Mouse (Mus musculus) myocyte (in vitro differentiated cells): ENCODE data around the gene Cacna2d2. TPM values are rescaled to one million over a fixed set of nuclear protein-coding genes. Genes with fewer than 3 reads are reported as not detected.

ENCODE experiments used
- H3K27me3 ChIP-seq: one replicate; pipeline ENCODE4 v1.6.1; 2011; ENCODE audit not compliant: control insufficient read depth, insufficient read depth, insufficient read length
- H3K36me3 ChIP-seq: one replicate; pipeline ENCODE4 v1.6.1; 2011; ENCODE audit not compliant: control insufficient read depth, insufficient read depth
- H3K4me2 ChIP-seq: one replicate; pipeline ENCODE4 v1.6.1; 2011; ENCODE audit warnings: low read depth, control low read depth
- H3K4me3 ChIP-seq: one replicate; pipeline ENCODE4 v1.5.1; 2011; ENCODE audit warnings: mild to moderate bottlenecking, control low read depth, moderate library complexity
- H3K79me2 ChIP-seq: one replicate; pipeline ENCODE4 v1.6.1; 2011; ENCODE audit not compliant: control insufficient read depth, insufficient read depth
- H3ac ChIP-seq: one replicate; pipeline ENCODE4 v1.6.1; 2011; ENCODE audit not compliant: control insufficient read depth, insufficient read length
- CEBPB ChIP-seq: IDR thresholded peaks from 2 replicates; pipeline ENCODE4 v1.6.1; 2011; ENCODE audit warnings: mild to moderate bottlenecking, moderate library complexity; ENCODE audit not compliant: poor library complexity, insufficient read depth, severe bottlenecking
- E2F4 ChIP-seq: IDR thresholded peaks from one replicate; pipeline ENCODE4 v1.6.1; 2011; ENCODE audit warnings: mild to moderate bottlenecking, control low read depth, moderate library complexity; ENCODE audit not compliant: insufficient read depth
- MAX ChIP-seq: IDR thresholded peaks from one replicate; pipeline ENCODE4 v1.6.1; 2011; ENCODE audit warnings: low read depth, mild to moderate bottlenecking, control low read depth
- MYOD1 ChIP-seq, 3 experiments: IDR thresholded peaks; one replicate each; pipeline ENCODE4 v1.6.1; 2011; ENCODE audit warnings: control low read depth in 2 of 3, low read depth in 2 of 3, mild to moderate bottlenecking in 2 of 3, moderate library complexity in 1 of 3; ENCODE audit not compliant: insufficient read length in 2 of 3, control insufficient read depth in 1 of 3
- MYOG ChIP-seq, 3 experiments: IDR thresholded peaks; one replicate each; pipeline ENCODE4 v1.6.1; 2011; ENCODE audit warnings: control low read depth in 2 of 3, low read depth in 2 of 3, mild to moderate bottlenecking in 2 of 3; ENCODE audit not compliant: insufficient read length in 2 of 3, control insufficient read depth in 1 of 3, insufficient read depth in 1 of 3
- POLR2A ChIP-seq: IDR thresholded peaks from one replicate; pipeline ENCODE4 v1.6.1; 2011; ENCODE audit warnings: low read depth, mild to moderate bottlenecking, control low read depth, moderate library complexity; ENCODE audit not compliant: insufficient read length
- POLR2AphosphoS2 ChIP-seq: IDR thresholded peaks from one replicate; pipeline ENCODE4 v1.6.1; 2011; ENCODE audit warnings: low read depth, control low read depth; ENCODE audit not compliant: insufficient read length
- REST ChIP-seq: IDR thresholded peaks from one replicate; pipeline ENCODE4 v1.6.1; 2011; ENCODE audit warnings: mild to moderate bottlenecking, control low read depth, moderate library complexity; ENCODE audit not compliant: insufficient read depth, insufficient read length
- SRF ChIP-seq: IDR thresholded peaks from one replicate; pipeline ENCODE4 v1.6.1; 2011; ENCODE audit warnings: low read depth; ENCODE audit not compliant: control insufficient read depth, insufficient read length
- TCF12 ChIP-seq: IDR thresholded peaks from one replicate; pipeline ENCODE4 v1.6.1; 2011; ENCODE audit warnings: mild to moderate bottlenecking, control low read depth; ENCODE audit not compliant: poor library complexity, insufficient read depth, severe bottlenecking
- TCF3 ChIP-seq: IDR thresholded peaks from one replicate; pipeline ENCODE4 v1.6.1; 2011; ENCODE audit warnings: low read depth, control low read depth; ENCODE audit not compliant: insufficient read length
- USF1 ChIP-seq: IDR thresholded peaks from one replicate; pipeline ENCODE4 v1.6.1; 2011; ENCODE audit warnings: low read depth, mild to moderate bottlenecking, control low read depth, moderate library complexity
- polyA plus RNA-seq: library from polyadenylated mRNA; unstranded; fragments of >200 nt; fragmentation: generic; extraction: Trizol; gene quantifications from one replicate; pipeline ENCODE4 v1.2.1, GENCODE M21; 2012; ENCODE audit warnings: missing spikeins

Gene Cacna2d2
- polyA plus RNA-seq, 1 experiment: 0.50 TPM

DNA sequence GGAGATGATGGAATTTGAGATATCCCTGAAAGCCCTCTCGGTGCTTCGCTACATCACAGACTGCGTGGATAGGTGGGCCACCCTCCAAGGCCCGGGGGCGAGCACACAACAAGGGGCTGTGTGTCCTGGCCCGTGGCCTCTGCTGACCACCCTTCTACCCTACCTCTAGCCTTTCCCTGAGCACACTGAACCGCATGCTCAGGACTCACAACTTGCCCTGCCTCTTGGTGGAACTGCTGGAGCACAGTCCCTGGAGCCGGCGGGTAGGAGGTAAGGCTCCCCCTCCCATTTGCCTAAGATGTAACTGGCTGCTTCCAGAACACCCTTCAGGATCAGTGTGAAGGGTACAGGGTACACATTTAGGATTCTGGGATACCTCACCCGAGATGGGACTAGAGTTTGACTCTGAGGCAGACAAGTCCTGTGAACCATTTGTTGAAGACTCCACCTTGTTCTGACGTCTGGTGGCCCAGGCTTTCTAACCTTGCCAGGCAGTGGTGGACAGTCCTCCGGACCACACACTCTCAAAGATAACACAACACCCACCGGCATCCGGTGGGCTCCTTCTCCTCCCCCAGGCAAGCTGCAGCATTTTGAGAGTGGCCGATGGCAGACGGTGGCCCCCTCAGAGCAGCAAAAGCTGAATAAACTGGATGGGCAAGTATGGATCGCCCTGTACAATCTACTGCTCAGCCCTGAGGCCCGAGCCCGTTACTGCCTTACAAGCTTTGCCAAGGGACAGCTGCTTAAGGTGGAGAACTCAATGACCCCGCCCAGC lies 150.1 kb downstream of the Cacna2d2 start:
- Histone ChIP-seq H3K79me2 (peaks cover 14% of the 10 kb centered on the region), H3K4me2 (no peak overlapping the region), H3K27me3 (no peaks in the 10 kb centered on the region), H3K36me3 (no peaks in the 10 kb centered on the region), H3K4me3 (no peak overlapping the region), H3ac (no peak overlapping the region)
- TF ChIP-seq REST (no peak), CEBPB (no peak), MAX (no peak), USF1 (no peak), TCF3 (no peak), TCF12 (no peak), POLR2A (no peak), SRF (no peak), MYOG (IDR thresholded peaks at IDR 0.05; ENCODE audit: control insufficient read depth in 1 of 3, insufficient read depth in 1 of 3, insufficient read length in 2 of 3, low read depth in 2 of 3) (no peak), POLR2AphosphoS2 (no peak), MYOD1 (IDR thresholded peaks at IDR 0.05; ENCODE audit: control insufficient read depth in 1 of 3, insufficient read length in 2 of 3, low read depth in 2 of 3) (no peak), E2F4 (no peak)

DNA sequence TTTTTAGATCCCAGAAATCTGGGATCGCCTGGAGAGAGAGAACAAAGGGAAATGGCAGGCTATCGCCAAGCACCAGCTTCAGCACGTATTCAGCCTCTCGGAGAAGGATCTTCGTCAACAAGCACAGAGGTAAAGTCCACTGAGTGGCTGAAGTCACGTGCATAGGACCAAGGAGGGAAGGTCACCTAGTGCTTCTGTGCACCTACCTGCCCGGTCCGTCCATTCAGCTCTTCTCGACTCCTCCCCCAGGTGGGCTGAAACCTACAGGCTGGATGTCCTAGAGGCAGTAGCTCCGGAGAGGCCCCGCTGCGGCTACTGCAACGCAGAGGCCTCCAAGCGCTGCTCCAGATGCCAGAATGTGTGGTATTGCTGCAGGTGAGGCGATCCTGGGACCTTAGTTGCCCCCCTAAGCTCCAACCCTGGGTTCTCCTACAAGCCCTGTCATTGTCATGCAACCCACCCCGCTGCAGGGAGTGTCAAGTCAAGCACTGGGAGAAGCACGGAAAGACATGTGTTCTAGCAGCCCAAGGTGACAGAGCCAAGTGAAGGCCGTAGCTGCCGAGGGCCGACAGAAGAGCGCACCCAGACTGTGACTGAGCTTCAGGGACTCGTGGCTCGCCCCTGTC lies 151.2 kb downstream of the Cacna2d2 start:
- Histone ChIP-seq H3K27me3 (no peaks in the 10 kb centered on the region), H3K4me3 (peak overlapping the region; percentile 96), H3K79me2 (peaks cover 22% of the 10 kb centered on the region), H3ac (no peak overlapping the region), H3K4me2 (peak overlapping the region; percentile 85), H3K36me3 (no peaks in the 10 kb centered on the region)
- TF ChIP-seq USF1 (no peak), MYOG (IDR thresholded peaks at IDR 0.05; ENCODE audit: control insufficient read depth in 1 of 3, insufficient read depth in 1 of 3, insufficient read length in 2 of 3, low read depth in 2 of 3) (no peak), POLR2A (no peak), POLR2AphosphoS2 (no peak), MAX (no peak), CEBPB (no peak), REST (no peak), MYOD1 (IDR thresholded peaks at IDR 0.05; ENCODE audit: control insufficient read depth in 1 of 3, insufficient read length in 2 of 3, low read depth in 2 of 3) (no peak)

- Histone ChIP-seq H3K79me2 (peaks cover 29% of the 10 kb centered on the region), H3K27me3 (no peaks in the 10 kb centered on the region), H3K4me3 (peak within 1 kb of the TSS; percentile 96), H3K36me3 (no peaks in the 10 kb centered on the region), H3K4me2 (peak within 1 kb of the TSS; percentile 85), H3ac (peak within 1 kb of the TSS; percentile 21)
- no peak for TF ChIP-seq TCF12
- TF ChIP-seq REST: no peak
- TF ChIP-seq E2F4: no peak
- no peak for TF ChIP-seq SRF
- no peak for TF ChIP-seq CEBPB
- peak; percentile 40 for TF ChIP-seq MAX
- TF ChIP-seq USF1: no peak
- peak in 1 of 3 experiments; percentile 53 for TF ChIP-seq MYOG (IDR thresholded peaks at IDR 0.05; ENCODE audit: control insufficient read depth in 1 of 3, insufficient read depth in 1 of 3, insufficient read length in 2 of 3, low read depth in 2 of 3)
- no peak for TF ChIP-seq TCF3
- TF ChIP-seq MYOD1 (IDR thresholded peaks at IDR 0.05; ENCODE audit: control insufficient read depth in 1 of 3, insufficient read length in 2 of 3, low read depth in 2 of 3): peak in 1 of 3 experiments; percentile 13
- peak; percentile 90 for TF ChIP-seq POLR2A
- peak; percentile 56 for TF ChIP-seq POLR2AphosphoS2
Measured at GRCm38 (mm10) chr9:107551117-107551889, 151.9 kb downstream of the Cacna2d2 start, which contains the start of gene Rassf1. Gene Rassf1 (plus strand): TSS chr9:107551555.

DNA sequence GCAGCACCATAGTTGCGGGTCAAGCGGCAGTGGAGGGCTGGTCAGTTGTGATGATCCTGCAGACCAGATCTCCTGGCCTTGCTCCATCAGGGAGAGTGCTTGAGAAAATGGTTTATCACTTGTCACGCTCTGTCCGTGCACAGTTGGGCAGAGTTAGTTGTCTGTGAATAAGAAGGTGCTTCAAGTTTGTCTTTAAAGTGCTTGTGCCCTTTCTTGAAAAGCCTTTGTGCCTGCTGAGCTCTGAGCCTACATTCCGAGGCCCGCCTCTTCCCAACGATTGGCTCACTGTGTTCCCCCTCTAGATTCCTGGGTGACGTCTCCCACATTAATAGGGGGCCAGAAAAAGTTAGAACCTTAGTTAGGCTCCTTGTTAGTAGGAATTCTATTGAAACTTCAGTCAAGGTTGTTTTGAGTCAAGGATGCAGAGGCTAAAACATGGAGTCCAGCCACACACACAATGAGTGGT lies 152.5 kb downstream of the Cacna2d2 start:
- TF ChIP-seq E2F4: no peak
- TF ChIP-seq POLR2AphosphoS2: no peak
- no peak for TF ChIP-seq CEBPB
- TF ChIP-seq MAX: no peak
- TF ChIP-seq USF1: no peak
- no peak for TF ChIP-seq POLR2A
- TF ChIP-seq SRF: no peak
- TF ChIP-seq TCF12: no peak
- TF ChIP-seq MYOD1 (IDR thresholded peaks at IDR 0.05; ENCODE audit: control insufficient read depth in 1 of 3, insufficient read length in 2 of 3, low read depth in 2 of 3): no peak
- no peak for TF ChIP-seq REST
- no peak for TF ChIP-seq TCF3
- TF ChIP-seq MYOG (IDR thresholded peaks at IDR 0.05; ENCODE audit: control insufficient read depth in 1 of 3, insufficient read depth in 1 of 3, insufficient read length in 2 of 3, low read depth in 2 of 3): no peak
- peaks cover 35% of the 10 kb centered on the region for H3K79me2 ChIP-seq
- H3K27me3 ChIP-seq: no peaks in the 10 kb centered on the region
- peak overlapping the region; percentile 21 for H3ac ChIP-seq
- H3K4me2 ChIP-seq: peak overlapping the region; percentile 85
- H3K36me3 ChIP-seq: no peaks in the 10 kb centered on the region
- peak overlapping the region; percentile 96 for H3K4me3 ChIP-seq
